Mouse (Mus musculus): ENCODE measurements around the gene Tmem254c. TPM values are rescaled to one million over a fixed set of nuclear protein-coding genes. Genes with fewer than 3 reads are reported as not detected.
"Not testable (repeated sequence)": the region's sequence is repeated elsewhere in the genome, so short reads cannot be mapped to it uniquely, and the experiment has no call there.

Gene Tmem254c
- total RNA-seq (2015; ENCODE audit: low replicate concordance) = 12.6 TPM in 1 of 2 replicates, not detected in the other
- total RNA-seq (2017; ENCODE audit: low replicate concordance) = 4.4 TPM in 1 of 2 replicates, not detected in the other

- ATAC-seq (replicated peaks; ENCODE audit: low FRiP score, poor library complexity, severe bottlenecking) = peak; percentile 93
Measured at GRCm38 (mm10) chr14:26067325-26067633, at the start of gene Tmem254c. Tmem254c (minus strand) TSS chr14:26067355.

DNA sequence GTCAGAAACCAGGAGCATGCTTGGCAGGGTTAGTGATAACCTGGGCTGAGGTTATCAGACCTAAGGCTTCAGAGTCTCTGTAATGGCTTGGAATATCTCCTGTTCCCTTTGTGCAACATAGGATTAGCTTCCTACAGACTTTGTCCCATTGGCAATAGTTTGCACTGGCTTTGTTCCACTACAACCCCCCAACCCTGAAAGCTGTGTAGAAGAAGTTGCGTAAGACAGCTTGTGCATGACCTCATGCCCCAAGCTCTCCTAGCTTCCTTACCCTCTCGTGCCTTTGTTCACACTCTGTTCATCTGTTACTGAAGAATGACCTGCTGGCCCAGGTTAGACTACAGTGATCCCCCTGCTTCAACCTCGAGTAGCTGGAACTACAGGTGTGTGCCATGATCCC, 30.5 kb upstream of the Tmem254c start:
- not testable (repeated sequence) for ATAC-seq (replicated peaks; ENCODE audit: low FRiP score, poor library complexity, severe bottlenecking)

- ATAC-seq (replicated peaks; ENCODE audit: low FRiP score, poor library complexity, severe bottlenecking) = not testable (repeated sequence)
Measured at GRCm38 (mm10) chr14:26081997-26082396, 14.8 kb upstream of the Tmem254c start, which contains the start of gene Cphx3. Cphx3 (plus strand) TSS chr14:26082297.

DNA sequence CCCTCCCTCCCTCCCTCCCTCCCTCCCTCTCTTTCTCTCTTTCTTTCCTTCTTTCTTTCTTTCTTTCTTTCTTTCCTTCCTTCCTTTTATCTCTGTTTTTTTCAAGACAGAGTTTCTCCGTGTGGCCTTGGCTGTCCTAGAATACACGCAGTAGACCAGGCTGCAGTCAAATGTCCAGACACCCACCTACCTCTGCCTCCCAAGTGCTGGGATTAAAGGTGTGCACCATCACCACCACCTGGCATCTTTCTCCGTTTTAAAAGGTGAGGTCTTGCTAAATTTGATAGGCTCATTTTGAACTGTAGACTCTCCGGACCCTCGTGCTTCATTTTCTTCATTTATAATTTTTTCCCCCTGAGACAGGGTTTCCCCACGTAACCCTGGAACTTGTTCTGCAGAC, 14.1 kb upstream of the Tmem254c start, which contains the start of gene Cphx2:
Gene Cphx2, plus strand, starts transcription at position 301 of the 400 bp plus-strand sequence.
- not testable (repeated sequence) for ATAC-seq (replicated peaks; ENCODE audit: low FRiP score, poor library complexity, severe bottlenecking)

GRCm38 (mm10) chr14:26076620-26077390, 9.7 kb upstream of the Tmem254c start:
- ATAC-seq (replicated peaks; ENCODE audit: low FRiP score, poor library complexity, severe bottlenecking) = not testable (repeated sequence)

DNA sequence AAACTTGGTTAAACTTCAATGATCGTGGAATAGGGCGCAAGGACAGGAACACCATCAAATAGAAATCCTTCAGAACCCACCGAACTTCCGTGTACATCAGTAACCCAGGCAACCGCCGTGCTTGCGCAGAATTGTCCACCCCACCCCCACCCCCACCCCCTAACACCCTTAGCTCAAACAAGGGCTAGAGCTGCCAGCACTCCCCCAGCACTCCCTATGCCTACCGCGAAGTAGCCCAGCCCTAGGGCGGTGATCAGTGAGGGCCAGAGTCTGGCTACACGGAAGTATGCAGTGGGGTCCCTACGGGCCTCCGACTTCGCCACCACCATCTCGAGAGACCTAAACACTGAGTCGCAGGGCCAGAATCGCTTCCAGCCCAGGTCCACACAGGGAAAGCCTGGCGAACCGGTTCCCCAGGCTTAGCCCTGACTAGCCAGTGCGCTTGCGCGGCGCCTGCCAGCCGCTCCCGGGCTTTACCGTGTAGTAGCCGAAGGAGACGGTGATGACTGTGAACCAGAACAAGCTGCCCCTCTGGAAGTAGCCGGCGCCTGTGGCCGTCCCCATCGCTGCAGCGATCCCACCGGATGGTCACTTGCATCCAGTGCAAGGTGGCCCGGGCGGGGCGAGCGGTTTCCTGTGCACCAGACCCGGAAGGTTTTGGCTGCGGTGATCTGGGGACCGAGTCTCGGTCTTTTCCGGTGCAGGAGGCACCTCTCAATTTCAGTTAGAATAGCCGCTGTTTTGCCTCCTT, 406 bp downstream of the Tmem254c start:
- peak; percentile 53 for ATAC-seq (replicated peaks; ENCODE audit: low FRiP score, poor library complexity, severe bottlenecking)

- not testable (repeated sequence) for ATAC-seq (replicated peaks; ENCODE audit: low FRiP score, poor library complexity, severe bottlenecking)
Measured at GRCm38 (mm10) chr14:26059362-26059761, 7.8 kb downstream of the Tmem254c start.

GRCm38 (mm10) chr14:26058184-26058583, 9.0 kb downstream of the Tmem254c start:
- ATAC-seq (replicated peaks; ENCODE audit: low FRiP score, poor library complexity, severe bottlenecking) = not testable (repeated sequence)

DNA sequence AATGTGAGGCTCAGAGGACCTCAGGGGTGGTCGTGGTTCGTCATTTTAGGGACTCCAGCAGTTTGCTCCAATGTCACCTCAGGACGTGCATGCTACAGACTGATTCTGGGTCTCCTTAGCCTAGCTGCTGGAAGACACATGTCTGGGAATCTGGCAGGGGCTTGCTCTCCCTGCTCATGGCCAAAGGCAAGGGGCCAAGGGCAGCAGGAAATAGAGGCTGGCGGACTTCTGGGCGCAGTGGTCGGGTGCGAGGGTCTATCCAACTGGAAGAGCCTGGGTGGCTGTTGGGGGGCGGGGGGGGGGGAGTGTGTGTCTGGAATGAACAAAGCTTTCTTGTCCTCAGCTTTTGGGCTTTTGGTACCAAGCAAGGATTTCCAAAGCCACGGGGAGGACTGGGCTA, 18.4 kb downstream of the Tmem254c start:
- ATAC-seq (replicated peaks; ENCODE audit: low FRiP score, poor library complexity, severe bottlenecking) = not testable (repeated sequence)

DNA sequence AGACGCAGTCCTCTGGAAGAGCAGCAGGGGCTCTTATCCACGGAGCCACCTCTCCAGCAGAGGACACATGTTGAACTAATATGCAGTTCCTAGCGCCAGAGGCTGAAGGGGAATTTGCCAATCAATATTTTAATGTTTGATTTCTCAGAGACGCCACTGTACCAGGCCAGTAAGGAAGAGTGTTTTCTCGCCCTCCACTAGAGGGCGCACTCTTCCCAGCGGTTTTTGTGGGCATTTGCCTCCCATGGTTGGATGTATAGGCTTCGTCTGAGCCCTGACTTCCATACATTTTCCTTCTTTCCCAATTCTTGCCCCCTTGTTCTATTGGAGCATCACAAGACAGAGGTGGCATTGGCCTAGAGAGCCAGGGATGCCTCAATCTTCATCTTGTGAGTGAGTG, 20.1 kb downstream of the Tmem254c start:
- 0 out of 2 replicates have a peak, but pooled peaks have one; percentile 37 for ATAC-seq (replicated peaks; ENCODE audit: low FRiP score, poor library complexity, severe bottlenecking)

- ATAC-seq (replicated peaks; ENCODE audit: low FRiP score, poor library complexity, severe bottlenecking) = not testable (repeated sequence)
Measured at GRCm38 (mm10) chr14:26045007-26045406, 22.1 kb downstream of the Tmem254c start.

GRCm38 (mm10) chr14:26042611-26043010, 24.5 kb downstream of the Tmem254c start, which contains the start of gene Gm9780:
Gm9780 (minus strand) TSS chr14:26042711.
- ATAC-seq (replicated peaks; ENCODE audit: low FRiP score, poor library complexity, severe bottlenecking) = not testable (repeated sequence)

- ATAC-seq (replicated peaks; ENCODE audit: low FRiP score, poor library complexity, severe bottlenecking) = not testable (repeated sequence)
Measured at GRCm38 (mm10) chr14:26035439-26035838, 31.7 kb downstream of the Tmem254c start.

- ATAC-seq (replicated peaks; ENCODE audit: low FRiP score, poor library complexity, severe bottlenecking) = not testable (repeated sequence)
Measured at GRCm38 (mm10) chr14:26034364-26034763, 32.8 kb downstream of the Tmem254c start.

DNA sequence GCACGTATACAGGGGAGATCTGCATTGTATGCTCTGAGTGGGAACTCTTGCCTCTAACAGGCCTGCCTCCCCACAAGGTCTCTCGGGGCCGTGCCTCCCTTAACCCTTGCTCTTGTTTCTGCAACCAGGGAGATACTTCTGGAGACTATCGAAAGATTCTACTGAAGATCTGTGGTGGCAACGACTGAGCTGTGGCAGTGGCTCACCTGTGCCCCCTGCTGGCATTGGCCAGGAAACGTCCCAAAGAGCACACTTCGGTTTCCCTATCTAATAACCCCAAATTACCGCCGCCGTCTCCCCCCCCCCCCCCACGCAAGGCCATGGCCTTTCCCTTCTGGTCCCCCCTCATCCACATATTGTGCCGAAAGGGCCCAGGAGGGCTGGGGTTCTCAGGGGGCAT, 41.5 kb downstream of the Tmem254c start:
- not testable (repeated sequence) for ATAC-seq (replicated peaks; ENCODE audit: low FRiP score, poor library complexity, severe bottlenecking)

DNA sequence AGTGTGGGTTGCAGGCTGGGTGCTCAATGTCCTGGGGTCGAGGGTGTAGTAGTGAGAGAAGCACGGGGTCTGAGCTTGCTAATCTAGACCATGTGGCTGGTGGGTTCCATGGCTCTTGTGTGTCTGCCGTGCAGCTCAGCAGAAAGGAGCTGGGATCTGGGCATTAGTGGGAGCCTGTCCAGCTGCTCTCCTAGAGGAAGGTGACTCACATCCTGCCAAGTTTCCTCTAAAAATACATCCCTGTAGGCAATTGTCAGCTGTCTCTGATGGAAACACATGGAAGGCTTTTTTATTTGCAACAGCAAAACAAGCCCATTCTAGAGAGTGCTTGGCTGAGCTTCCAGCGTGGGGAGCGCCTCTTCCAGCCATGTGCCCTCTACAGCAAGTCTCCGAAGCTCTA, 44.3 kb downstream of the Tmem254c start:
- ATAC-seq (replicated peaks; ENCODE audit: low FRiP score, poor library complexity, severe bottlenecking) = not testable (repeated sequence)

GRCm38 (mm10) chr14:26021555-26021954, 45.6 kb downstream of the Tmem254c start:
- not testable (repeated sequence) for ATAC-seq (replicated peaks; ENCODE audit: low FRiP score, poor library complexity, severe bottlenecking)

GRCm38 (mm10) chr14:26016414-26016813, 50.7 kb downstream of the Tmem254c start:
- ATAC-seq (replicated peaks; ENCODE audit: low FRiP score, poor library complexity, severe bottlenecking) = not testable (repeated sequence)
